Mouse (Mus musculus): ENCODE measurements around the gene Dpm3. TPM values are rescaled to one million over a fixed set of nuclear protein-coding genes. Genes with fewer than 3 reads are reported as not detected.

Gene Dpm3
- polyA plus RNA-seq, 1 experiment: 146 TPM

GRCm38 (mm10) chr3:89295685-89296230 is 36.6 kb downstream of the Dpm3 start:
- no peak for TF ChIP-seq GATA1 (IDR thresholded peaks at IDR 0.05; ENCODE audit: low read length)

- TF ChIP-seq GATA1 (IDR thresholded peaks at IDR 0.05; ENCODE audit: low read length): no peak
These were observed 37.7 kb downstream of the Dpm3 start for GRCm38 (mm10) chr3:89296761-89297396.

DNA sequence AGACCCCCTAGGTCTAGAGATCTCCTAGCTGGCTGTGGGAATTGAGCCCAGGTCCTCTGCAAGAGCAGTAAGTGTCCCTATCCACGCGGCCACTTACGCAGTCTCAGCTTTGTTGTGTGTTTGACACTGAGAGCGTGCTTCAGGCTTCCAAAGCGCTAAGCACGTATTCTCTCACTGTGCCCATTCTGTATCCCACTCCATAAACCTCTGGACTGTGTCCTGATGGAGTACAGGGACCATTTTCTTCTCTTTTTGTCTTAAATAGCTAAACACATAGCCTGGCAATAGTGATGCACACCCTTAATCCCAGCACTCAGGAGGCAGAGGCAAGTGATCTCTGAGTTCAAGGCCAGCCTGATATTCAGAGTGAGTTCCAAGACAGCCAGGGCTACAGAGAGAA is 39.8 kb downstream of the Dpm3 start:
- no peak for TF ChIP-seq GATA1 (IDR thresholded peaks at IDR 0.05; ENCODE audit: low read length)

DNA sequence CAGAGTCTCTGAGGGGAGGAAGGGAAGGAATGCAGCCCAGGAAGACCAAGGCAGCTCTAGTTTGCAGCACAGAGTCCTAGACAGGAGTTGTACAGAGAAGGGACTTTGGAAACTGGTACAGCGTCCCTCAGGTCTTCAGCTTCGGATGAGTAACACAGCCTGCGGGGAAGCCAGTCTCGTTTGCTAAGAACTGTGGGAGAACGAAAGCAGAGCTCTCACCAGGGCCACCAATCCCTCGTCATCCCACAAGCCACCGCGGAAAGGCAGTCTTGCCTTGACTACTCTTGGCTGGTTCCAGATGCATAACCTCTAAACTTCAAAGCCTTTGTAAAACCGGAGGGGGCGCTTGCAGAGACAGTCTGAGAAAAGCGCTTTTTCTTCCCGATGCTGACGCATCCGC is 40.3 kb downstream of the Dpm3 start:
- TF ChIP-seq GATA1 (IDR thresholded peaks at IDR 0.05; ENCODE audit: low read length): no peak

DNA sequence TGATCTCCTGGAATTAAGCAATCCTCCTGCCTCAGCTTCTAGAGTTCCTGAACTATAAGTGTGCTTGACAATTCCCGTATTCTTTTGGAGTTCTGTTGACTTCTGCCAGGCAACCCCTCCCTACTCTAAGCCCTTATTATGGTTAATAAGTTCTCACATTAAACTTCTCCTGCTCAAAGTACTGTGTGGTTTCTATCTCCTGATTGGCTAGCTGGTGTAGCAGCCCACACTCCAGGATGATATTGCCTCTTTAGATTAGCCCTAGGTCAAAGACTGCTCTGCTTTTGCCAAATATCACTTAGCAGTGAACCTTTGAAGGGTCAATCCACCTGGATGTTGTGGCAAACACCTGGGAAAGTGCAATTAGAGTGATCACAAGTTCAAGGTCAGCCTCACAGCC is 40.9 kb downstream of the Dpm3 start:
- no peak for TF ChIP-seq GATA1 (IDR thresholded peaks at IDR 0.05; ENCODE audit: low read length)

DNA sequence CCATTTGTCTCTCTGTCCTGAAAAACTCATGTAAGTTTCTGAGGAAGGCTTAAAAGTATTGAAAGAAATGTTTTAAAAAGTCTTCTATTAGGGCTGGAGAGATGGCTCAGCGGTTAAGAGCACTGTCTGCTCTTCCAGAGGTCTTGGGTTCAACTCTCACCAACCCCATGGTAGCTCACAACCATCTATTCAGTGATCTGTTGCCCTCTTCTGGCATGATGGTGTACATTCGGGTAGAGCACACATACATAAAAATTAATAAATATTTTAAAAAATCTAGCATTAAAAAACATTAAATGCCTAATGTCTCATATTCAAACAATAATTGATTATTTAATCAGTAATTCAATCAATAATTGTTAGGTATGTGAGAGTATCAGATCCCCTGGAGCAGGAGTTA is 41.4 kb downstream of the Dpm3 start:
- no peak for TF ChIP-seq GATA1 (IDR thresholded peaks at IDR 0.05; ENCODE audit: low read length)

- TF ChIP-seq GATA1 (IDR thresholded peaks at IDR 0.05; ENCODE audit: low read length): no peak
These were observed 45.3 kb downstream of the Dpm3 start for GRCm38 (mm10) chr3:89304440-89304839.

- no peak for TF ChIP-seq GATA1 (IDR thresholded peaks at IDR 0.05; ENCODE audit: low read length)
These were observed 45.9 kb downstream of the Dpm3 start for GRCm38 (mm10) chr3:89305105-89305504.

- TF ChIP-seq GATA1 (IDR thresholded peaks at IDR 0.05; ENCODE audit: low read length): no peak
These were observed 46.6 kb downstream of the Dpm3 start for GRCm38 (mm10) chr3:89305551-89306325.

- no peak for TF ChIP-seq GATA1 (IDR thresholded peaks at IDR 0.05; ENCODE audit: low read length)
These were observed 48.9 kb downstream of the Dpm3 start for GRCm38 (mm10) chr3:89308089-89308488.

DNA sequence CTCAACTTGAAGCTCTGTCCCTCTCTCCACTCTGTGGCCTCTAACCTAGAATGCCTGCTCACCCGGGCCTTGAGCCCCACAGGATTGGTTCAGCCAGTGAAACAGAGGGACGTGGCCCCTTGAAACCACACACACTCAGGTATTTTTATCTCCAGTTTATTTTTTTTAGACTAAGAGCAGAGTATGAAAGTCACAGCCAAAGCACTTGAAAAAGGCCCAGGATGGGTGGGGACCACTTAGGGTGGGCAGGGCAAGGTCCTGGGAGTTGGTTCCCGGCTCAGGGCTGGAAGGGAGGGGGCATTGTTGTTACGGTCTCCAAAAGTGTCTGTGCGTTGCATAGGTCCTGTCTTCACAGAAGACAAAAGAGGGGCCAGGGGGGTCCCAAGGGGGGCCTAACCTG is 55.2 kb downstream of the Dpm3 start:
- TF ChIP-seq GATA1 (IDR thresholded peaks at IDR 0.05; ENCODE audit: low read length): no peak

GRCm38 (mm10) chr3:89314791-89315190 is 55.6 kb downstream of the Dpm3 start:
- no peak for TF ChIP-seq GATA1 (IDR thresholded peaks at IDR 0.05; ENCODE audit: low read length)

DNA sequence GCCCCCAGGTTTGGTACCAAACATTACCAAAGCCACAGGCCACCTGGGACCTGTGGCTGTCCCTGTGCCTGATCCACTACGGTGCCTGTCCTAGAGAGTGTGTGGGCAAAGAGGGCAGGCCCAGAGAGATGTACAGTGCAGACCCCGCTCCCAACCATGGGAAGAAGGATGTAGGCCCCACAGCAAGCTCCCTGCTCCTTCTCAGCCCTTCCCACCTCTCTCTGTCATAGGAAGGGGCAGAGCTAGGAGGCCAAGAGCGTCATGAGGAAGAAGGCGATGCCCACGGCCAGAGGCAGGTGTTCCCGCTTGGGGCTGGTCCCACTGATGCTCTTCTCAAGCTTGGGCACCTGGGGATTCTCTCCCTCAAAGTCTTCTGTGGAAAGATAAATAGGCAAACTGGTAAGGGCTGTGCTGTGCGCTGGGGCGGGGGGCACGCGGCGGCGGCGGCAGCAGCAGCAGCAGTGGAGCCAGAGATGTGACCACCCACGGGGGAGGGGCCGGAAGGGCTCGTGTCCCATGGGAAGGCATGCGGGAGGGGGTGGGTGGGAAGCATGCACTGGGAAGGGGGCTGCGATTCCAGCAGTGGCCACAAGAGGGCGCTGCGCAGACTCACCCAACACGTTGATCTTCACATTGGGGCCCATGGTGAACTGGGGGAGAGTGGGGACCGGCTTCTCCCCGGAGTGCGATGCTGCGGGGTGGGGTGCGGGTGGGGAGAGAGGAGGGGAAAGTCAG is 56.2 kb downstream of the Dpm3 start:
- TF ChIP-seq GATA1 (IDR thresholded peaks at IDR 0.05; ENCODE audit: low read length): no peak

- no peak for TF ChIP-seq GATA1 (IDR thresholded peaks at IDR 0.05; ENCODE audit: low read length)
These were observed 57.0 kb downstream of the Dpm3 start for GRCm38 (mm10) chr3:89315930-89316831.

Other genes starting within 250 kb of the Dpm3 start
- 14.2 and 15.4 TPM in 2 replicates for gene Rusc1, start 166.0 kb upstream of the Dpm3 start, polyA plus RNA-seq (2012)
- 1.4 and 7.9 TPM in 2 replicates for gene Gm43738, start 158.3 kb upstream of the Dpm3 start, polyA plus RNA-seq (2012)
- gene Fdps, start 157.4 kb upstream of the Dpm3 start, polyA plus RNA-seq (2012): 18.1 and 44.7 TPM in 2 replicates
- gene Pklr, start 123.2 kb upstream of the Dpm3 start, polyA plus RNA-seq (2012): 145 and 174 TPM in 2 replicates
- 0.91 and 1.2 TPM in 2 replicates for gene Hcn3, start 99.2 kb upstream of the Dpm3 start, polyA plus RNA-seq (2012)
- 62.2 and 65.3 TPM in 2 replicates for gene Clk2, start 94.6 kb upstream of the Dpm3 start, polyA plus RNA-seq (2012)
- gene Scamp3, start 81.9 kb upstream of the Dpm3 start, polyA plus RNA-seq (2012): 190 and 239 TPM in 2 replicates
- 7.3 and 13.1 TPM in 2 replicates for gene Fam189b, start 76.2 kb upstream of the Dpm3 start, polyA plus RNA-seq (2012)
- 2.0 and 2.9 TPM in 2 replicates for gene Gba, start 56.4 kb upstream of the Dpm3 start, polyA plus RNA-seq (2012)
- 0.19 and 0.37 TPM in 2 replicates for gene Thbs3, start 44.2 kb upstream of the Dpm3 start, polyA plus RNA-seq (2012)
- gene Mtx1, start 32.3 kb upstream of the Dpm3 start, polyA plus RNA-seq (2012): 392 and 458 TPM in 2 replicates
- 0.18 TPM in 1 of 2 replicates, not detected in the other for gene Muc1, start 30.3 kb upstream of the Dpm3 start, polyA plus RNA-seq (2012)
- gene Krtcap2, start 13.4 kb upstream of the Dpm3 start, polyA plus RNA-seq (2012): 135 and 200 TPM in 2 replicates
- gene Trim46, start 13.0 kb upstream of the Dpm3 start, polyA plus RNA-seq (2012): 2.4 and 2.8 TPM in 2 replicates
- not detected in 2 replicates for gene Slc50a1, start 11.2 kb downstream of the Dpm3 start, polyA plus RNA-seq (2012)
- gene Efna1, start 21.8 kb downstream of the Dpm3 start, polyA plus RNA-seq (2012): not detected in 2 replicates
- gene Efna3, start 63.6 kb downstream of the Dpm3 start, polyA plus RNA-seq (2012): not detected in 2 replicates
- 0.04 and 0.09 TPM in 2 replicates for gene Efna4, start 78.7 kb downstream of the Dpm3 start, polyA plus RNA-seq (2012)
- gene Adam15, start 90.6 kb downstream of the Dpm3 start, polyA plus RNA-seq (2012): not detected in 2 replicates
- gene Dcst2, start 102.6 kb downstream of the Dpm3 start, polyA plus RNA-seq (2012): not detected in 2 replicates
- gene Dcst1, start 105.9 kb downstream of the Dpm3 start, polyA plus RNA-seq (2012): not detected in 2 replicates
- gene Zbtb7b, start 135.4 kb downstream of the Dpm3 start, polyA plus RNA-seq (2012): 39.1 and 39.3 TPM in 2 replicates
- 0.08 TPM in 1 of 2 replicates, not detected in the other for gene Lenep, start 143.4 kb downstream of the Dpm3 start, polyA plus RNA-seq (2012)
- gene Flad1, start 152.5 kb downstream of the Dpm3 start, polyA plus RNA-seq (2012): 12.0 and 24.0 TPM in 2 replicates
- gene Cks1b, start 159.0 kb downstream of the Dpm3 start, polyA plus RNA-seq (2012): 84.3 and 87.0 TPM in 2 replicates
- 138 and 171 TPM in 2 replicates for gene Shc1, start 159.1 kb downstream of the Dpm3 start, polyA plus RNA-seq (2012)
- 160 and 240 TPM in 2 replicates for gene Pygo2, start 170.9 kb downstream of the Dpm3 start, polyA plus RNA-seq (2012)
- gene Pbxip1, start 177.3 kb downstream of the Dpm3 start, polyA plus RNA-seq (2012): 7.6 and 7.7 TPM in 2 replicates
- gene Pmvk, start 195.2 kb downstream of the Dpm3 start, polyA plus RNA-seq (2012): 11.6 and 29.9 TPM in 2 replicates

Data from G1E-ER4 (cell line).